Mouse (Mus musculus): ENCODE measurements at regions not wholly inside any gene's neighbourhood (a gene's known extent, or its start where the extent isn't known, plus 50 kb on each side); places are given as distances from the start of the nearest gene placed in this dataset.
"Not testable (repeated sequence)": the region's sequence is repeated elsewhere in the genome, so short reads cannot be mapped to it uniquely, and the experiment has no call there.

DNA sequence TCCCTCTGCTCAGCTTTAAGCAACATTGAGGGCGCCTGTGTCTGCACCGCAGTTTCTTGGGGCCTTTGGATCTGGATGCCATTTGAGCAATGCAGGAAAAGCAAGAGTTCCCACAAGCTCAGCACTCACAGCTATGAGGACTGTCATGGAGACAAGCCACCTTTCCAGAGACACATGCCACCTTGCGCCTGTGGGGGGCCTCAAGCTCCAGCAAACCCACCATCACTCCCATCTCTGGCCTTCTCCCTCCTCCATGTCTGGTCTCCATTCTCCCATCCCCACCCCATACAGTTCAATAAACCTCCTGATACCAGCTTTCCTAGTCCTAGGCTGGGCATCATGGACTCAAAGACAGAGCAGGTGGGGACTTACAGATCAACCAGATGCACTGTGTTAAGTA, 97.8 kb downstream of the Wdr11 start:
- no peak for DNase-seq

DNA sequence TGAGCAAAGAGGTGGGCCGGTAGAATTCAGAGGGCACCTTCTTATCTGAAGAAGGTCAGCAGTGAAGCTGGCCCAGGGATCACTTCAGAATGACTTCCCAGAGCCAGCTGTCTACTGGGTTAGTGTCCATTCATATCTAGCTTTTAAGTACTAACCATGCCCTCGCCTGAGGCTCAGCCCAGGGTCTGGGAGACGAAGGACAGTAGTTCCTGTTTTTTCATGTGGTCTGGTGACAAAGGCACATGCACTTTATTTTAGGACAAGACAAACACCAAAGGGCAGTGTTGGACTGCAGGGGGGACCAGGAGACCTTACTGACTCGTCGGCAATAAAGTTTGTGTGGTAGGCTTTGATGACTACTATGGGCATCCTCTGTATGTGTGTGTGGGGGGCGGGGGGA, 99.2 kb downstream of the Wdr11 start:
- DNase-seq = no peak

DNA sequence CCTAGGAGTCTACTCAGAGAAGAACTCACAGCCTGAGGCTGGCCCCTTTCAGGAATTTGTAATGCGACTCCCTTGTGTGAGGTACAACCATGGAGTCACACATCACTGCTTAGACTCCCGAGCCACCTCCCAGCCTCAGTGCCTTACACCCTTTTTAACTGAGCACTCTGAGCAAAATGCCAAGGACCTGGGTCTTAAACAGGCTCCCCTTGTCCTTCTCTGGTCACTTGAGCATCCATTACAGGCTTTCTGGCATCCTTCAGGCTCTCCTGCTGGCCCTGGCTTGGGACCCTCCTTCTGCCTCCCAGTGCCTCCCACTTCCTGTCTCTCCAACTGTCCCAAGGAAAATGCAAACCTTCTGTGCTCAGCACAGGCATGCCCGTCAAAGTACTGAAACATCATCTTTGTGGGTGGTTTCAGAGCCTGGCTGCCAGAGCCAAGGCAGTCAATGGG, 100.0 kb downstream of the Wdr11 start:
- no peak for DNase-seq

DNA sequence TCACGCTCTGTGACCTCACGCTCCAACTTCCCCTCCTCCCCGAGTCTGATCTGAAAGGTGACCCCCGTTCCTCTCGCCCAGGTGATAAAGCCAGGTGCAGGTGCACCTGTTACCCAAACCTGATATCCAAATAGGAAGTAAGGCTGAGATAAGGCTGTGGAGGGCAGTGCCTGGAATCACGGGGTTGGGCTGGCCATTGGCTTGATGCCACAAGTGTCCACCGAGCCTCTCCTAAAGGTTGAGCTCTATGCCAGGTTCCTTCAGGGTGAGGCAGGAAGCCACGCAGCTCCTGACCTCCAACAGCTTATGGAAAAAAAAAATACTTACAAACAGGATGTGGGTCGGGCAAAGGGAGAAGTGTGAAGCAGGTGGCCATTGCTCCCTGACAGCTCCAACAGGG, 102.0 kb downstream of the Wdr11 start:
- no peak for DNase-seq

DNA sequence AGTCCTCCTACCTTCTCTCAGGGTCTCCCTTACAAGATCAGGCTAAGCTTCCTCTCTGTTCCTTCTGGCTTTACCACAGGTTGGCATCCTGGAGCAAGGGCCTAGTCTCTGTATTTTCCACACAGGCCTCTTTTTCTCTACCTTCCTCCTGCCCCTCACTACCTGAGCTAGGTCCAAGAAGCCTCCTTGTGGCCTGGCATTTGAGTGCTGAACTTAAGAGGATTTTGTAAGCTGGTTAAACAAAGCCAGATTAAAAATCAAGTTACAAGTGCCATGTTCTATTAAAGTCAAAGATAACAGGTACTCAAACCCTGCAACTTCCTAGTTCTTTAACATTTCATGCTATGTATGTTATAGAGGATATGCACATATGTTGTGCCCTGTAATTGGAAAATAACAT, 102.5 kb downstream of the Wdr11 start:
- DNase-seq = no peak

DNA sequence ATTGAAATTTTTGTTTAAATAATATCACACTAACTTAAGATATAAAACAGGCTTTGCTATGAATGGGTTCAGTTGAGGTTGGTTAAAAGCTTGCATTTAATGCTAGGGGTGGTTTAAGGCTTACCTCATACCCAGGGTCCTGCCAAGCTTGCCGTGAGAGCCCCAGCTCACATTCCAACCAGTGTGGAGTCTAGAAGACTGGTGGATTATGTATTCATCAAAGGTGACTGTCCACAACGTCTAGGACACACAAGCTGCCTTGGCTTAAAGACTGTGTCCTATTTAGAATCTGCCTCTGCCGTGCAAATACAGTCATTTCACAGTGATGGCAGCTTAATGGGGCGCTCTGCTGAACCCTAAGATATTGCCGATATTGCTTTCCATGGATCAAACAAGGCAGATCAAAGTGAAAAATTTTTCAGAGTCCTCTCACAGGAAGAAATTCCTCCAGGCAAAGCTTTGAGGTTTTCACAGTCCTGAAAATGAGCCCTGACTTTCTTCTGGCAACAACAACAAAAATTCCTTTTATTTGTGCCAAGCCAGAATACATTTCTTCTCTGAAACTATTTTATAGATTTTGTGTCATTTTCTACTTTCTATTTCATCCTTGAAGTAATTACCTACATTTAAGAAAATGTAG, 108.4 kb downstream of the Wdr11 start:
- no peak for DNase-seq

DNA sequence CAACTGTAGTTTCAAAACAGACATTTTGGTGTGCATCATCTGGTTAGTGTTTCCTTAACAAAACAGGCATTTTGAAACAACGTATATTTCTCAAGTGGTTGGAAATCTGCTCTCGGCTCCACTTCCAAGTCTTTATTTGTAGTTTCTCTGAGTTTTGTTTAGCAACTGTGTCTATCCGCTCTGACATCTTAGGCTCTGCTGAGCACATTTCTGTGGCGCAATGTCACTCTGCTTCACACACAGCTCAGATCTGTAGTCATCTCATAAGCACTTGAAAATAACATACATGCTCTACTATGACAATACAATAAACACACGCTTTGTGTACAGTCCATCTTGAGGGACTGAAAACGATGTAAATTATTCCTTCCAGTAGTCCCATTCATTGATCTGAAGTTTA, 135.9 kb downstream of the Wdr11 start:
- no peak for DNase-seq

DNA sequence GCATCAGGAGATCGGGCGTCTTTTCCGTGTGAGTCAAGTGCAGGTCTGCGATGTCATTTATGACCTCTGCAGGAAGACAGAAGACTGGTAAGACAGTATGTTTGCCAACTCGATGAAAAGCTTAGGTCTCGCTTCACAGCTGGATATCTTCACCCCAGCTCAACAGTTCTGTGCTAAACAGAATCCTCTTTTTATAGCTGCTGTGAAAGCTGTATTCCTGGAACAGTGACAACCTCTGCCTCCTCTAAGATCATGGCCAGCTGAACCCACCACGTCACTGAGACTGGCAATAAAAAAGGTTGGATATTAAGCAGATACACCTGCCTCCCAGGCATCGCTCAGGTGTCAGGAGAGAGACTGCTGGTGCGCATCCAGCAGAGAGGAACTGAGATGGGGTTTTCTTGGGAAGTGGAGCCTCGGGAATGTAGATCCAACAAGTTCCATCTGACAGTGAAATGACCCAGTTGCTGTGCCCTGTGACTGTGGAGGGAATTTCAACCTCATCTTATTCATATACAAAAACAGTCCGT, 138.1 kb downstream of the Wdr11 start:
- no peak for DNase-seq

DNA sequence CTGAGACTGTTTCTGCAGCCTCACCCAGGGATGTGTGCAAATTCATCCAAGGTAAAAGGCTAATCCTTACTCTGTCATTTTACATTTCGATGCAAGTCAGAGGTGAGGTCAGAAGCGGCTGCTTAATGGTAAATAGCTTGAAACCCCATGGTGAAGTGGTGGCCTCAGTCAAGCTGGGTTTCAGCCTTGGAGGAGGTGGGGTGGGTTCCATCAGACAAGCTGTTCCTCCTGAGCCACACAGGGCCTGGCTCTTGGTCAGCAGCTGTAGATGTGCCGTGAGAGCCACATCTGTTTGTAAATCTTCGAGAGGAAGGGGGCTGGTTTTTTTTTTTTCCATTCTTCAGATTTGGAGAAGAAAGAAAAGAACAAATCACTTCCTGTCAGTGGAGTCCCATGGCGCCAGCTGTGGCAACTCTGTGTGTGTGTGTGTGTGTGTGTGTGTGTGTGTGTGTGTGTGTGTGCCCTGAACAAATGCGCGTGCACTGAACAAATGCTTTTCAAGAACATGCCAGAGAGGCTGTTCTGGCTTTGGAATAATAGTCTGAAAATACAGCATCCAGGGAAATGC, 139.2 kb downstream of the Wdr11 start:
- no peak for DNase-seq

DNA sequence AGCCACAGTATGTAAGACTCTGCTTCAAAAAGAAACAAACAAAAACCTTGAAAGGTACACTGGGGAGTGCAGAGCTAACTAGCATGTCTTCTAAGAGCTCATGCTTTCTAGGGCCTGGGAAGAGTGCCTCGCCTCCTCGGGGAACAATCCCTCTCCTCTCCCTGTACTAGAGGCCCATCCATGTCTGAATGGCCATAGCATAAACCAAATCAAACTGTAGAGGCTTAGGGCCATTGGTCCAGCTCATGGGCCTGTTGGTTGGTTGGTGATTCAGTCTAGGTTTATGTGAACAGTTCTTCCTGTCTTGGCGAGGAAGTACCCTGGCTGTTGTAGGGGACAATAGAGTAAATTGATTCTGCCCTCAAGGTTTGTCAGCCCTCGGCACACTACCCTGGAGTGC, 151.0 kb downstream of the Wdr11 start:
- no peak for DNase-seq

DNA sequence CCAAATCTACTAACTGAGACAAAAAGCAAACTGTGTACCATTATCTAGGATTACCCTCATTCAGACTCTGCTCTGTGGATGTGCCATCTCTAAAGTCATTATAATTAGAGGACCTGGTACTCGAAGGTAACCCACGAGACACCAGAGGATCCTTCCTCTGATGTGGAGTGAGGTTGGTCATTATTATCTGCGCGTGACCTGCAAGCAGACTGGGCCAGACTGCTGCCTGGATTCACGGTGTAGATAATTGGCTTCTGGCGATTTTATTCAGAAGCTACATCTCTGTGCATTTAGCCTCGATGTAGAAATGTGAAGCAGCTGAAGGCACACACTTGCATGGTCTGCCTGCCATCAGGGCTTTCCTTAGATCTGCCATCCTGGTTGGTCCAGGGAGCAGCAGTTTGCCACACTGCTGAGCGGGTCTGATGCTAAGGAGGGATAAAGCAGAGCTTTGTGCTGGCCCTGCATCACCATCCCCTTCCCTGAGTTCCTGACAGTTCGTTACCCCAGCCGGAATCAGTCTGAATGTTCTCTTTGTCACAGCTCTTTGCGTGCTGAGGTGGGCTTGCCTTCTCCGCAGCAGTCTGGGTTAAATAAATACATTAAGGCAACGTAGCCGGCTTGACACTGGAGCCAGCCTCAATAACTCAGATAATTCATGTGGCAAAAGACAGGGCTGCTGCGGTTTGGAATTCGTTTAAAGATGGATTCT, 152.4 kb downstream of the Wdr11 start:
- DNase-seq = no peak

DNA sequence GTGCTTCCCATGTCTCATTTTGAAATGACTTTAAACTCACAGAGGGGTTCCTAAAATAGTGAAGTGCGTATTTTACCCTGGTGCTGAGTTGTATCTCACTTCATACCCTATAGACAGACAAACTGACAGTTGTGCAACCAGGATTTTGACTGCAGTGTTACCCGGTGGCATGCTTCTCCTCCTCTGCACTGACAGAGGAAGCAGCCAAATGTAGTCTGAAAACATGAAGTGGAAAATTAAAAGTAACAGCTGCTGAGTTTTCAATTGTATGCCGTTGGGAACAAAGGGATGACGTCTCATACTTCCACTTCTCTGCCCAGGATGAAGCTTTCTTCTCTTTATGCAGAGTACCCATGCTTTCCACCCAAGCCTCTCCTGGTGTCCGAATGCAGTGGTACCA, 155.0 kb downstream of the Wdr11 start:
- no peak for DNase-seq

DNA sequence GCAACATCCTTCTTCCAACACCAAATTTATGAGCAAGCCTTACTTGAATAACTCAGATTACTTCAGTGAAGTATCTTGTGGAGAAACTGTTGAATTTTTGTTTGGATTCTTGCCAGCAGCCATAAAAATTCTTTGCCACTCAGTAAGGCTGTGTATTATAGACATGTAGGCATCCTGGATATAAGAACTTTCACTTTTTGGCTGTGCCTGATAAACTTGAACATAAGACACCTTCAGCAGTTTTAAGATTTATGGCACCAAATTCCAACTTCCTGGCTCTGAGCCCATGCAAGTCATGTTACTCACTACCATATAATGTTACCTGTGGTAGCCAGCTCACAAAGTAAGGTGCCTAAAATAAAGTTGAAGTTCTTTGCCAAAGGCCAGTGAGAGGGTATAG, 159.3 kb downstream of the Wdr11 start:
- DNase-seq = no peak

DNA sequence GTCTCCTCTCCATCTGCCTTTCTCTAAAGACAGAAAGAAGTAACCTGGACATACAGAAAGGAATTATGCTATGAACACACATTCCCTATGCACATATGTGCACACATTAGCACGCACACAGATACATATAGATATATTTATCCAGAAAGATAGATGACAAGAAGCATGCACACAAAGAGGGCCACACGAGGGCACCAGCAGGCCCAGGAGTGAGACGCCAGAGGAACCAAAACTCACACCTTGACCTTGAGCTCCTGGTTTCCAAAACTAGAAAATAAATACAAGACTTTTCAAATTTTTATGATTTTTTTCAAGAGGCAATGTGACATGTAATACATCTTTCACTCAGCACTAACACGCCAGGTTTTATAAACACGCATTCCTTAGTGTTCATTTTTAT, 163.1 kb downstream of the Wdr11 start:
- DNase-seq = no peak

DNA sequence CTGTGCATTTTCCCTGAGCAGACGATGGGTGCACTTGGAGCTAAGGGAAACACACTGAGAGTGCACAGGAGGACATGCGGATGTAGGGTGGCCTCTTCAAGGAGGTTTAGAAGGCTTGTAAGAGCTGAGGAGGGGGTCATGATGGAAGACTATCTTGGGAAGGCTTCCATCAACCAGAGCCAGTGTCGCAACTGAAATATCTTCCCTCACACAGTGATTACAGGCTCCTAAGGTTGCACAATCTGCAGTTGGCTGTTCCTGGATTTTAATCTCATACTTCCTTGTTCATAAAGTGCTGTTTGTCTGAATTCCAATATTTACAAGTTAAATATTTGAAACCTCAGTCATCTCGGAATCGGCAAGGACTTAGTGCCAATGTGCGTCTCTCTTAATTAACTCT, 164.5 kb downstream of the Wdr11 start:
- DNase-seq = no peak

DNA sequence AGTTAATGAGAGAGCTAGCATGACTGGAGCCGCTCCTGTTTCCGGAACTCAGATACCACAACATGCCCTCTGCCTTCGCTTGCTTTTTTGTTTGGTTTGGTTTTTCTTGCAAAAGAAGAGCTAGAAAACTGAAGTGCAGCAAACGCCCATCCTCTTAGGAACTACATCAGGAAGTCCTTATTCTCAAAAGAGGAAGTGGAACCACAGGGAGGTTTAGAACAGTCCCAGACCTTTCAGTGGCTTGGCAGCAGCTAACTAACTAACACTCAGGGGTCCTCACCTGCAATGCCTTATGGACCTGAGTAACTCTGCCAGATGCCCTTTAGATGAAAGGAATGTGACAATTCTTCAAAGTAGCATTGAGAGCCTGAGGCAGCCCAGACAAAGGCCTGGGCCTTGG, 168.2 kb downstream of the Wdr11 start:
- DNase-seq = no peak

DNA sequence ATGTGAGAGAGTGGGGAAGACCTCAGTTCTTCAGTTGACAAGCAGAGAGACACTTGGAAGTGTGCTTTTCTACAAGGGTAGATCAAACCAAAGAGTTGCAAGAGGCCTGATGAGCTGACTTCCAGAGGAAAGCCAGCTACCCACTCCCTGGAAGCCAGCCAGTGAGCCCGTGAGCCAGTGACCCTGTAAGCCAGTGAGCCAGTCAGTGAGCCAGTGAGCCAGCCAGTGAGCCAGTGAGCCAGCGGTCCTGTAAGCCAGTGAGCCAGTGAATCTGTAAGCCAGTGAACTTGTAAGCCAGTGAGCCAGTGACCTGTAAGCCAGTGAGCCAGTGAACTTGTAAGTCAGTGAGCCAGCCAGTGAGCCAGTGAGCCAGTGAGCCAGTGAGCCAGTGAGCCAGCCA, 168.7 kb downstream of the Wdr11 start:
- DNase-seq = no peak

DNA sequence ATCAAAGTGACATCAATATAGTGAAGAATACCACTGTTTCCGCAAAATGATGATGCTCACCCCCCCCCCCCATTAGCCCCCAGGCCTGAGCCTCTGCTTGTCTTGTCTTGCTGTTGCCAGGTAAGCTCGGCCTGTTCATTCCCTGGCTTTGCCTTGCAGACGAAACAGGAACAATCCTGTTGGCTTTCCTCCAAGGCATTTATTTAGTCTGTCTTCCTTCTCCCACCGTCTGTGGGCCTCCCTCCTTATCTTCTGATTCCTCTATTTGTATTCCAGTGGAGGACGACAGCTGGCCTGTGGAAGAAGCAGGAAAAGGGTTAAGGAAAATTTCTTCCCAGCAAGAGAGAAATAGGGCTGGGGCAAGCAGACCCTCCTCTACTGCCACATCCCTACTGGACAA, 172.1 kb downstream of the Wdr11 start:
- no peak for DNase-seq

DNA sequence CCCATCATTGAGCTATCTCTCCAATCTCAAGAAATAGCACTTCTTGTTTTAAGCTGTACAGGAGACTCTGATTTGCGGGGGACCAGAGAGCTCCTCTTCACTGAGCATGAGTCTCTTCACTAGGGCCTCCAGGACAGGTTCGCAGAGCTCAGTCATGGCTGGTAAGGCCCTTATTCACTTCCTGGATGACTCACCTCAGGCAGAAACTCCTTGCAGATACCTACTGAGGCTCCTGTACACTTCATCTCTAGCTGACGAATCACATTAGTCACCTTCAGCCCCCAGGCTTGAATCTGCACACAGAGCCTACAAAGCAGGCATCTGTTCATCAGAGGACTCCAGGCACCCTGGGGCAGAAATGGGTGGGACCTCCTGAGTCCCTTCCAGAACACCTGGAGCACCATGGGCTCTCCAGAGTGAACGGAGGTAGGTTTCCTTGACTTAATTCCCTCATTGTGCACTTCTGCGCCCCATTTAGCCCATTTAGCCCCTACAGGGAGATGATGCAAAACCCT, 172.8 kb downstream of the Wdr11 start:
- DNase-seq = no peak

DNA sequence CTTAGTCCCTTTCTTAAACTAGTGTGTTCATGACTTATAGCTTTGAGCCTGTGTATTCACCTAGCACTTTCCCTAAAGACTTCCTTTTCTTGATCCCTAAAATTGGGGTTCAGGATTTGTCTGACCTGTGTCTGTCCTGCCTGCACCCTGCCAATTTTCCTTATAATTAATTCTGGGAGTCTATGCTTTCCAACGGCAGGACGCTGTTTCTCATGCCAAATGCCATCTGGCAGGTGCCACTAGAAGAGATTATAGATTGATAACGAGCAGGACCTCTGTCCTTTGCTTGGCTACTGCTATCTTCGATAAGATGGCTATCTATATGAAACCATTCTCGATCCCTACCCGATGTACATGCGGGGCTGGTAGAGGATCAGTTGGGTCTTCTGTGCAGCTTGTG, 174.0 kb downstream of the Wdr11 start:
- no peak for DNase-seq

DNA sequence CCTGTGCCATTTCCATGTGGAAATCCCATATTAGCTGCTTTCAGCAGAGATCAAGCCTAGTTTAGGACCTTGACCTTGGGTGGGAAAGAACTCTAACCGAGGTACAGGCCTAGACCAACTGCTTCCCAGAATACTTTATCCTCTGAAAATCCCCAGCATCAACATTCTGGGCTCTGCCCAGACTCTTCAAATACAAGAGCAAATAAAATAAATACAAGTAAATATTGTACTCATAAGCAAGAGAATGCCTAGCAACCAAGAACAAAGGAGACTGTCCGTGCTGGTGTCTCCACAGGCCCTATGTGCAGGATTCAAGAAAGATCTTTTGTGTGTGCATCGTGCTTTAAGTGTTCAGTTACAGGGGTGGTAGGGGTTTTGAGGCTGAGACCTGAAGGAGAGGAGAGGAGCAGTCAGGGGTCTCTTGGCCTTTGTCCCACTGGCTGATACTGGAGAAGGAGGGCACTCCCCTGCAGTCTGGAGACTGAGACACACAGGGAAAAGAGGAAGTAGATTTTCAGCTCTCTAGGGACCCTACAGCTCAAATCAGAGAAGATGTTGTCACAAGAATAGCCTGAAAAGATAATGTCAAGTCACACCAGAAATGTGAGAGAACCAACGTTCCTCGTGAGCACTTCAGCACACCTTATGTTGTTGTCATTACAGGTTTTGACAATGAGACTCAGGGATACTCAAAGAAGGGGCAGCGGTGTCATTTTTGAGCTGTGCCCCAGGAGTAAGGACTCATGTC, 174.6 kb downstream of the Wdr11 start:
- DNase-seq = no peak

DNA sequence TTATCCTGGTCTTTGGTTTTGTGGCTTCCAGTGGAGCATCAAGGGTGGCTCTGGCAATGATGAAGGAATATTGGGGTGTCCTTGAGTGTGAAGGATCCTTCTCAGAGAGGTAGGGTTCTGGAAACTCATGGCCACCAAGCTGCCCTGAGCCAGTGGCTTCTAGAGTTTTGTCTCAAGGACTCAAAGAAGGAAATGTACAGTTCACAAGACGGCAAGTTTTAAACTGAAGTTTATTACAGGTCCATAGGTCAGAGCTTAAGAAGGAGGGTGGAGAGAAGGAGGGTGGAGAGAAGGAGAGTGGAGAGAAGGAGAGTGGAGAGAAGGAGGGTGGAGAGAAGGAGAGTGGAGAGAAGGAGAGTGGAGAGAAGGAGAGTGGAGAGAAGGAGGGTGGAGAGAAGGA, 178.0 kb downstream of the Wdr11 start:
- DNase-seq = not testable (repeated sequence)

DNA sequence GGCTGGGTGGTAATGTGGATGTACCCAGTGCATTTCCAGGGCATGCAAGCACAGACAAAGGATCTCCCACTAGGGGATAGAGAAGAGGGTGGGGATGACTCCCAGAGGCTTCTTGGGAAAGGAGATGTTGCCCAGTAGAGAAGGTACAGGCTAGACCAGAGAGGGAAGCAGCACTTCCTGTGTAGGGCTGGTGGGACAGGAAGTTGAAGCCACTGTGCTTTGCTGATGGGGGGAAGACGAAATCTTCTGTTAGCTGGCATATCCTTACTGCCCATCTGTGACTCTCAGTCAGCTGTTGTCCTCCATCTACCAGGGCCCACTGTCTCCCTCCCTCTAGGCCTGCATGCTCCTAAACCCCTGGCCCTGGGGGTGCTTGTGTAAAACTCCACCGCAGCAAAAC, 180.2 kb downstream of the Wdr11 start:
- DNase-seq = no peak

Measured in cerebellum, adult 8-10 months (tissue).